Mouse (Mus musculus) cerebellum, adult 9-10 months (tissue): ENCODE measurements around the gene Gstm1.

Experiments
- DNase-seq: peaks from one replicate; pipeline ENCODE4 v3.0.0; 2022

The Gstm1 gene

GRCm38 (mm10) chr3:107964026-107964425 is 53.7 kb downstream of the Gstm1 start:
- DNase-seq, result no peak
